Mouse (Mus musculus) lung, adult 2 months (tissue): ENCODE measurements around the gene Mark1. TPM values are rescaled to one million over a fixed set of nuclear protein-coding genes. Genes with fewer than 3 reads are reported as not detected.

Source experiments
- DNase-seq: peaks from one replicate; pipeline ENCODE4 v3.0.0; 2022
- H3K4me1 ChIP-seq: fragments of 200-500 bp; 2 replicates; pipeline ENCODE4 v1.6.1; 2011; ENCODE audit warnings: low read length; ENCODE audit not compliant: control insufficient read depth, insufficient read depth
- H3K4me3 ChIP-seq: fragments of 200-500 bp; replicated peaks from 2 replicates; pipeline ENCODE3; 2011; ENCODE audit warnings: low read depth, mild to moderate bottlenecking, control low read depth, low read length; ENCODE audit errors: extremely low read depth
- CTCF ChIP-seq: fragments of 200-500 bp; IDR thresholded peaks from 2 replicates; pipeline ENCODE4 v1.5.1; 2011; ENCODE audit warnings: mild to moderate bottlenecking, low read length, control low read depth; ENCODE audit not compliant: insufficient read depth
- POLR2A ChIP-seq: fragments of 200-500 bp; IDR thresholded peaks from 2 replicates; pipeline ENCODE4 v1.6.1; 2011; ENCODE audit warnings: low read depth, mild to moderate bottlenecking, control low read depth, low read length, borderline replicate concordance; ENCODE audit errors: extremely low read depth
- WGBS: fragments of 180-500 bp; shearing (Covaris S2); methylation state at CpG from one replicate; pipeline ENCODE4 v1.1.7; 2018; 5-methylcytosine and 5-hydroxymethylcytosine counted together
- polyA plus RNA-seq: library from polyadenylated mRNA; depleted of rRNA; stranded (reverse); fragments of >200 nt; gene quantifications from 2 replicates; pipeline ENCODE4 v1.2.3, GENCODE M21; 2012

The Mark1 gene
- polyA plus RNA-seq, 1 experiment, result 3.7 TPM

GRCm38 (mm10) chr1:184931097-184931496, 68.3 kb downstream of the Mark1 start:
- TF ChIP-seq POLR2A, result no peak
- no peak for TF ChIP-seq CTCF
- H3K4me1 ChIP-seq, result no peaks in the 10 kb centered on the region
- 85% methylated on average over 6 of the region's 6 CpGs for WGBS
- no peak for DNase-seq
- no peak overlapping the region for H3K4me3 ChIP-seq

GRCm38 (mm10) chr1:184928382-184928781, 71.0 kb downstream of the Mark1 start:
- DNase-seq, result no peak
- TF ChIP-seq POLR2A, result no peak
- WGBS, result 72% methylated on average over 1 of the region's 1 CpGs
- H3K4me3 ChIP-seq, result no peak overlapping the region
- H3K4me1 ChIP-seq, result no peaks in the 10 kb centered on the region

- no peak for DNase-seq
- 79% methylated on average over 1 of the region's 1 CpGs for WGBS
- no peak for TF ChIP-seq POLR2A
- TF ChIP-seq CTCF, result no peak
- no peak overlapping the region for H3K4me3 ChIP-seq
- H3K4me1 ChIP-seq, result no peaks in the 10 kb centered on the region
These were observed 71.5 kb downstream of the Mark1 start for GRCm38 (mm10) chr1:184927911-184928310.

- Histone ChIP-seq H3K4me1 (no peaks in the 10 kb centered on the region), H3K4me3 (no peak overlapping the region)
- TF ChIP-seq POLR2A, result no peak
- no peak for TF ChIP-seq CTCF
- 88% methylated on average over 13 of the region's 13 CpGs for WGBS
- no peak for DNase-seq
These were observed 76.5 kb downstream of the Mark1 start for GRCm38 (mm10) chr1:184922824-184923223.

- WGBS, result 72% methylated on average over 5 of the region's 5 CpGs
- H3K4me1 ChIP-seq, result no peaks in the 10 kb centered on the region
- H3K4me3 ChIP-seq, result no peak overlapping the region
- no peak for TF ChIP-seq POLR2A
- TF ChIP-seq CTCF, result no peak
- DNase-seq, result no peak
These were observed 79.3 kb downstream of the Mark1 start for GRCm38 (mm10) chr1:184920057-184920456.

- WGBS, result 83% methylated on average over 5 of the region's 5 CpGs
- H3K4me3 ChIP-seq, result no peak overlapping the region
- H3K4me1 ChIP-seq, result no peaks in the 10 kb centered on the region
- TF ChIP-seq POLR2A, result no peak
- TF ChIP-seq CTCF, result no peak
- no peak for DNase-seq
These were observed 81.0 kb downstream of the Mark1 start for GRCm38 (mm10) chr1:184918227-184918888.

GRCm38 (mm10) chr1:184912336-184912735, 87.0 kb downstream of the Mark1 start:
- H3K4me3 ChIP-seq, result no peak overlapping the region
- TF ChIP-seq POLR2A, result no peak
- TF ChIP-seq CTCF, result no peak
- no peak for DNase-seq
- 94% methylated on average over 18 of the region's 18 CpGs for WGBS
- peaks cover 3% of the 10 kb centered on the region; the same call in 1 of the 2 replicates for H3K4me1 ChIP-seq

GRCm38 (mm10) chr1:184911861-184912260, 87.5 kb downstream of the Mark1 start:
- 26% methylated on average over 6 of the region's 6 CpGs for WGBS
- peaks cover 3% of the 10 kb centered on the region; the same call in 1 of the 2 replicates for H3K4me1 ChIP-seq
- no peak for DNase-seq
- no peak overlapping the region for H3K4me3 ChIP-seq
- TF ChIP-seq POLR2A, result no peak

GRCm38 (mm10) chr1:184908558-184908957, 90.8 kb downstream of the Mark1 start:
- DNase-seq, result no peak
- Histone ChIP-seq H3K4me1 (peaks cover 3% of the 10 kb centered on the region; the same call in 1 of the 2 replicates), H3K4me3 (peak overlapping the region; percentile 4)
- TF ChIP-seq POLR2A, result no peak
- TF ChIP-seq CTCF, result no peak
- WGBS, result 36% methylated on average over 9 of the region's 9 CpGs

- TF ChIP-seq POLR2A, result no peak
- TF ChIP-seq CTCF, result no peak
- WGBS, result 93% methylated on average over 12 of the region's 12 CpGs
These were observed 93.2 kb downstream of the Mark1 start for GRCm38 (mm10) chr1:184905904-184906745.

More at GRCm38 (mm10) chr1:184905904-184906745, 93.2 kb downstream of the Mark1 start:
- DNase-seq, result no peak
- Histone ChIP-seq H3K4me1 (peaks cover 3% of the 10 kb centered on the region; the same call in 1 of the 2 replicates), H3K4me3 (no peak overlapping the region)
